Mouse (Mus musculus) CH12.LX (cell line): ENCODE results near the gene Hspb3. TPM values are rescaled to one million over a fixed set of nuclear protein-coding genes. Genes with fewer than 3 reads are reported as not detected.

Experiments used
- DNase-seq: peaks from one replicate; pipeline ENCODE4 v3.0.0-alpha.2; 2013; ENCODE audit errors: extremely low read depth
- H3K27ac ChIP-seq: 2 replicates; pipeline ENCODE4 v1.5.1; 2012; ENCODE audit warnings: low read depth, mild to moderate bottlenecking, control low read depth, moderate library complexity; ENCODE audit not compliant: insufficient read depth
- H3K27me3 ChIP-seq: replicated peaks from 2 replicates; pipeline ENCODE3; 2012; ENCODE audit warnings: inconsistent platforms
- H3K36me3 ChIP-seq, 2 experiments: replicated peaks in 1 of 2; 2 replicates each; pipeline versions ENCODE3 to v1.6.1; 2012; ENCODE audit warnings: inconsistent platforms in 1 of 2, low read length in 1 of 2, mild to moderate bottlenecking in 1 of 2, mixed read lengths in 1 of 2, moderate library complexity in 1 of 2; ENCODE audit not compliant: control insufficient read depth in 1 of 2, insufficient read depth in 1 of 2
- H3K4me1 ChIP-seq, 2 experiments: 2 replicates each; pipeline ENCODE4 v1.6.1; 2012; ENCODE audit warnings: inconsistent platforms in 1 of 2, moderate library complexity in 1 of 2; ENCODE audit not compliant: insufficient read depth in 2 of 2, control insufficient read depth in 1 of 2
- H3K4me2 ChIP-seq: 2 replicates; pipeline ENCODE4 v1.6.1; 2012; ENCODE audit warnings: low read depth, mild to moderate bottlenecking, control low read depth; ENCODE audit not compliant: poor library complexity, insufficient read depth, severe bottlenecking
- H3K4me3 ChIP-seq, 3 experiments: fragments of 150-350 bp in 1 of 3; sonication (generic) in 1 of 3; replicated peaks in 1 of 3; 2 replicates each; pipeline versions ENCODE3 to v1.5.1; 2011 to 2012; ENCODE audit warnings: low read depth in 2 of 3, low read length in 2 of 3, mild to moderate bottlenecking in 2 of 3, moderate library complexity in 2 of 3, control low read depth in 1 of 3, improper control_type of control experiment in 1 of 3, inconsistent platforms in 1 of 3, mixed read lengths in 1 of 3; ENCODE audit not compliant: poor library complexity in 1 of 3
- H3K79me2 ChIP-seq: replicated peaks from 2 replicates; pipeline ENCODE4 v1.6.1; 2012; ENCODE audit warnings: mild to moderate bottlenecking, moderate library complexity; ENCODE audit not compliant: control insufficient read depth, poor library complexity, insufficient read depth, severe bottlenecking; ENCODE audit errors: extremely low read depth
- H3K9ac ChIP-seq: 2 replicates; pipeline ENCODE4 v1.6.1; 2012; ENCODE audit warnings: low read depth, mild to moderate bottlenecking, control low read depth, moderate library complexity; ENCODE audit not compliant: insufficient read depth
- H3K9me3 ChIP-seq: replicated peaks from 2 replicates; pipeline ENCODE3; 2012; ENCODE audit warnings: low read length, inconsistent platforms, mixed read lengths
- CHD2 ChIP-seq: IDR thresholded peaks from 2 replicates; pipeline ENCODE4 v1.6.1; 2011; ENCODE audit warnings: low read length, improper control_type of control experiment
- CTCF ChIP-seq, 2 experiments: IDR thresholded peaks in 1 of 2; conservative IDR thresholded peaks in 1 of 2; 2 replicates each; pipeline ENCODE4 v1.5.1; 2011 to 2012; ENCODE audit warnings: low read depth in 2 of 2, low read length in 2 of 2, improper control_type of control experiment in 1 of 2, inconsistent platforms in 1 of 2, mild to moderate bottlenecking in 1 of 2, moderate library complexity in 1 of 2
- ETS1 ChIP-seq: conservative IDR thresholded peaks from 2 replicates; pipeline ENCODE4 v1.6.1; 2012; ENCODE audit warnings: low read depth, mild to moderate bottlenecking, inconsistent platforms, low read length, improper control_type of control experiment, moderate library complexity
- JUN ChIP-seq: IDR thresholded peaks from 2 replicates; pipeline ENCODE4 v1.6.1; 2011; ENCODE audit warnings: low read depth, mild to moderate bottlenecking, low read length, improper control_type of control experiment, moderate library complexity; ENCODE audit not compliant: insufficient read depth
- MXI1 ChIP-seq: IDR thresholded peaks from 2 replicates; pipeline ENCODE4 v1.6.1; 2011; ENCODE audit warnings: mild to moderate bottlenecking, low read depth, low read length, improper control_type of control experiment
- NELFE ChIP-seq: IDR thresholded peaks from 2 replicates; pipeline ENCODE4 v1.6.1; 2011; ENCODE audit warnings: low read depth, low read length, improper control_type of control experiment
- NRF1 ChIP-seq: IDR thresholded peaks from 2 replicates; pipeline ENCODE4 v1.6.1; 2014; ENCODE audit warnings: low read depth, mild to moderate bottlenecking, inconsistent platforms, low read length, improper control_type of control experiment, moderate library complexity
- RAD21 ChIP-seq: IDR thresholded peaks from 2 replicates; pipeline ENCODE4 v1.6.1; 2011; ENCODE audit warnings: low read depth, mild to moderate bottlenecking, low read length, improper control_type of control experiment, moderate library complexity
- RCOR1 ChIP-seq: conservative IDR thresholded peaks from 2 replicates; pipeline ENCODE4 v1.6.1; 2012; ENCODE audit warnings: low read depth, mild to moderate bottlenecking, inconsistent platforms, low read length, improper control_type of control experiment
- SIN3A ChIP-seq: IDR thresholded peaks from 2 replicates; pipeline ENCODE4 v1.6.1; 2012; ENCODE audit warnings: low read length, improper control_type of control experiment, inconsistent platforms
- dilution Hi-C: fragments of 300-500 bp; cut with MboI; formaldehyde crosslinking; loops from 2 replicates; pipeline ENCODE4 v1.14.3; 2020; ENCODE audit warnings: low sequenced_read_pairs; ENCODE audit not compliant: extremely low pct_unique_long_range_greater_than_20kb, extremely low pct_ligation_motif_present
- in situ Hi-C: fragments of 300-500 bp; cut with MboI; formaldehyde crosslinking; loops from 3 replicates; pipeline ENCODE4 v1.14.3; 2019; ENCODE audit warnings: low sequenced_read_pairs, low pct_ligation_motif_present, low pct_unique_long_range_greater_than_20kb, mixed read lengths
- polyA plus RNA-seq: library from polyadenylated mRNA; unstranded; fragments of >175 nt; gene quantifications from 2 replicates; pipeline ENCODE4 v1.2.1, GENCODE M21; 2012; ENCODE audit warnings: low read depth; ENCODE audit not compliant: insufficient read length
- total RNA-seq, 2 experiments: library from RNA; depleted of rRNA; stranded (reverse); fragments of 300-350 nt in 1 of 2; fragments of >200 nt in 1 of 2; gene quantifications; 2 replicates each; pipeline ENCODE4 v1.2.3; 2012 to 2014

Hspb3 gene
- total and polyA plus RNA-seq, 3 experiments = not detected

DNA sequence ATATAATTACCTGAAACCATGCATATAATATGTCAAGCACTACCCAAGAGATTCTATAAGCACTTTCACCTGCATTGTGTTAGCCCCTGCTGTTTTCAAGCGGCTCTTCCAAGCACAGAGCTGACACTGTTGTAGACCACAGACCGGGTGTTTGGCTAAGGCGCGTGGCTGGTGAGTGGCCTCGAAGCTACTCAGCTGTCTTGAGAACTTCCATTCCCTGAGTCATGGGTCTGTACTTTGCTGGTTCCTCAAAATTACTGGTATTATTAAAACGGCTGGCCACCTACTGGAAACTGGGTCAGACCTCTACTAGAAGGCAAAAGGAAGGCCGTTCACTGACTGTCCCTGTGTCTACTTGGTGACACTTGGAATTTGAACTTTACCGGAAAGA, 40.6 kb downstream of the Hspb3 start (continued):
- TF ChIP-seq RAD21 (no peak), NELFE (no peak), CTCF (conservative IDR thresholded peaks at IDR 0.05 in 1 of 2, IDR thresholded peaks at IDR 0.05 in 1 of 2; ENCODE audit: low read depth in 2 of 2, low read length in 2 of 2) (no peak)

DNA sequence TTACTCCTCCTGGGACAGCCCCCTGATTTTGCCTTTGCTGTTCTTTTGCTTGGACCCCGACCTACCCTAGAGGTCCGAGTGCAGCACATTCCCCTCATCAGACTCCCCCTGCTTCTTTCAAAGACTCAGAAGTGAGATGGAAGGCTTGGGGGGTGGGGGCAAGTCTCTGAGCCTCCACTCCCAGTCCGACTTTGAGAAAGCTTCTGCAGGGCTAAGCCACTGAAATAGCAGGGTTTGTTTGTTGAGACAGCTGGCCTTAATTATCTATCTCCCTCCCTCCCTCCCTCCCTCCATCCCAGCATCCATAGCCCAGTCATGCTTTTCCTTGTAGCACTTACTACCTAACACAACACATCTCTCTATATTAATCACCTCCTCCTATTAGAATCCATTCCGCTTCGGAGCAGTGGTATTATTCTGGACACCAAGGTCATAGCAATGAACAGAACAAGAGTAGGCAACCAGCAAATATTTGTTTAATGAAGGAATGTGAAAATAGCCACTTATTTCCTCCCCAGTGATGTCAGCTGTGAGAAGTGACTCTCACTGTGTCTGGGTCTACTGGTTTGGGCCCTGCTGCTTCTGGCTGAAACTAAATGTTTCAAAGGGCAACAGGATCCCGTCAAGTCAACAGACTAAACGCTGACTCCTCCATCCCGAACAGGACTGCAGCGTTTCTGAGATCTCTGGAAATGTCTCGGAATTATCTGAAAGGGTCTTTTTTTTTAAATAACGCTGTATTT, 41.2 kb downstream of the Hspb3 start:
- Histone ChIP-seq H3K79me2 (0 out of 2 replicates have a peak, but pooled peaks cover 5% of the 10 kb centered on the region), H3K4me3 (no peak overlapping the region), H3K9ac (no peak overlapping the region), H3K27me3 (no peaks in the 10 kb centered on the region), H3K27ac (no peak overlapping the region), H3K36me3 (peaks cover 0 to 3% of the 10 kb centered on the region in 2 experiments), H3K4me2 (no peak overlapping the region), H3K9me3 (peaks cover 3% of the 10 kb centered on the region), H3K4me1 (peaks cover 6 to 8% of the 10 kb centered on the region in 2 experiments; a peak in 3 of 4 replicates)
- in situ Hi-C loops (no loop called here), dilution Hi-C loops (no loop called here)
- DNase-seq = no peak
- no peak for TF ChIP-seq NRF1
- no peak for TF ChIP-seq SIN3A
- TF ChIP-seq JUN = no peak

DNA sequence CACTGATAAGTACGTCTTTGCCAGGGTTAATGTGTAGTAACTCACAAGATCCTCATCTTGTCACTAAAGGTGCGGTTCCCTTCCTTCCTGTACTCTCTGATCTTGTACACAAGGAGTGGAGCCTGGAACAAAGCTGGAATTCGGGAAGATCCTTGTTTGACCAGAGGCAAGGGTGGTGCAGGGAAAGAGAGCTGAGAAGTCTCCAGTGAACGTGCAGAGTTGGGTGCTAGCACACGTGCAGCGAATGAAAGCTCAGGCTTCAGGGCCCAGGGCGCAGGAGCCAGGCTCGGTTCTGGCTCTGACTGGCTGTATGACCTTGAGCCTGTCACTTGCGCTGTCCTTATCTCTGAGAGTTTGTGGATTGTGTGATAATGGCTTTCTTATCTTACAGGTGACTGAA, 44.5 kb downstream of the Hspb3 start:
- no peak overlapping the region for H3K27ac ChIP-seq
- TF ChIP-seq MXI1 (no peak), ETS1 (no peak), CHD2 (no peak), RCOR1 (no peak)
- TF ChIP-seq, all 38 proteins: peak for 0
- H3K79me2 ChIP-seq = 0 out of 2 replicates have a peak, but pooled peaks cover 14% of the 10 kb centered on the region
- H3K4me3 ChIP-seq = no peak overlapping the region
- peaks cover 10% of the 10 kb centered on the region for H3K9me3 ChIP-seq
- peaks cover 0 to 10% of the 10 kb centered on the region in 2 experiments for H3K36me3 ChIP-seq
- H3K4me2 ChIP-seq = no peak overlapping the region
- H3K27me3 ChIP-seq = no peaks in the 10 kb centered on the region
- dilution Hi-C loops (no loop called here), in situ Hi-C loops (loop anchor here (10.0 kb wide), 1 partner anchor 274 kb away; no protein-coding TSS in a partner anchor)
- no peak for DNase-seq
- H3K9ac ChIP-seq = no peak overlapping the region
- peaks cover 11 to 28% of the 10 kb centered on the region in 2 experiments for H3K4me1 ChIP-seq
